Mouse (Mus musculus) embryonic facial prominence, embryonic 15.5 days (tissue): Measurements from ENCODE around the gene Tgfb1. TPM values are rescaled to one million over a fixed set of nuclear protein-coding genes. Genes with fewer than 3 reads are reported as not detected.
"Not testable (repeated sequence)": the region's sequence is repeated elsewhere in the genome, so short reads cannot be mapped to it uniquely, and the experiment has no call there.

Experiments used
- ATAC-seq: fragments of 200-750 bp; cut with Nextera tagmentation; 2 replicates; pipeline ENCODE4 v1.8.0; 2017; ENCODE audit warnings: low read depth, moderate TSS enrichment; ENCODE audit not compliant: insufficient number of reproducible peaks, low FRiP score, low TSS enrichment
- H3K27ac ChIP-seq: fragments of 300-500 bp; sonication (generic); replicated peaks from 2 replicates; pipeline ENCODE4 v1.5.1; 2015; ENCODE audit warnings: mild to moderate bottlenecking, inconsistent platforms
- H3K27me3 ChIP-seq: fragments of 300-500 bp; sonication (generic); 2 replicates; pipeline ENCODE4 v1.6.1; 2015; ENCODE audit warnings: inconsistent platforms
- H3K36me3 ChIP-seq: fragments of 300-500 bp; sonication (generic); 2 replicates; pipeline ENCODE4 v1.6.1; 2015; ENCODE audit warnings: mild to moderate bottlenecking, inconsistent platforms
- H3K4me1 ChIP-seq: fragments of 300-500 bp; sonication (generic); 2 replicates; pipeline ENCODE4 v1.6.1; 2015; ENCODE audit warnings: inconsistent platforms
- H3K4me2 ChIP-seq: fragments of 300-500 bp; sonication (generic); replicated peaks from 2 replicates; pipeline ENCODE4 v1.6.1; 2015; ENCODE audit warnings: mild to moderate bottlenecking, inconsistent platforms
- H3K4me3 ChIP-seq: fragments of 300-500 bp; sonication (generic); replicated peaks from 2 replicates; pipeline ENCODE4 v1.5.1; 2015; ENCODE audit warnings: mild to moderate bottlenecking, inconsistent platforms
- H3K9ac ChIP-seq: fragments of 300-500 bp; sonication (generic); 2 replicates; pipeline ENCODE4 v1.6.1; 2015; ENCODE audit warnings: inconsistent platforms
- H3K9me3 ChIP-seq: fragments of 300-500 bp; sonication (generic); replicated peaks from 2 replicates; pipeline ENCODE4 v1.6.1; 2016; ENCODE audit warnings: inconsistent platforms
- WGBS: fragments of 180-500 bp; shearing (Covaris S2); methylation state at CpG from one replicate; pipeline ENCODE4 v1.1.7; 2015; 5-methylcytosine and 5-hydroxymethylcytosine counted together
- polyA plus RNA-seq: library from polyadenylated mRNA; unstranded; fragments of >200 nt; fragmentation: Nextera tagmentation; extraction: Ambion mirVana; gene quantifications from 2 replicates; pipeline ENCODE4 v1.2.1, GENCODE M21; 2015

Gene Tgfb1
- polyA plus RNA-seq, 1 experiment from 2014 or later, result 4.3 TPM

DNA sequence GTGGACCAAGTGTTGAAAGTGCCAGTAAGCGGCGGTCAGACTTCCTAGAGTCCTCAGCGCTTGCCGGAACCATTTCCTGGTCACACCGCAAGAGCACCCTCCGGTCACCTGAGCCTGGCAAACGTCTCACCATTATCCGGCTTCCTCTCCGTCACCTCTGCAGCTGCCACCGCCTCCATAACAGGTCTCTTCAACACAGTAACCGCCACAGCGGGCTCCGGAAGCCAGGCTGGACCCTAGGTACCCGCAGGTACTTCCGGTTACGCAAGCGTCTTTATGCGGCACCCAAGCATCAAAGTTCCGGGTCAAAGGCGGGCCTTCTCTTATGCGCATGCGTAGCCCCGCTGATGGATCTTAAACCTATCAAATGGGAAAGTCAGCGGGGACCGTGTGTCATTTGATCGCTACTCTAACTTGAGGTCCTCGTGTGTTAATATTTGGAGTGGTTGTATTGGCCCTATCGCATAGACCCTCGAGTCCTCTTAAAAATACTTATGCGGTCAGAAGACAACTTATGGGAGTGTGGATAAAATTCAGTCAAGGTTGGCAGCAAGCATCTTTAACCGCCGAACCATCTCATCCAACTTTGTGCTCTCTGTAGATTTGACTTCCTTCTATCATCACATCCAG is 32.1 kb downstream of the Tgfb1 start, which contains the start of gene Ccdc97:
Ccdc97 (minus strand) TSS at position 301 of the 630 bp plus-strand sequence.
- peak; percentile 83 for ATAC-seq
- Histone ChIP-seq H3K9me3 (no peaks in the 10 kb centered on the region), H3K27ac (peak within 1 kb of the TSS; percentile 90), H3K9ac (peak within 1 kb of the TSS; percentile 58), H3K36me3 (peaks cover 63% of the 10 kb centered on the region), H3K4me1 (peaks cover 22% of the 10 kb centered on the region), H3K4me3 (peak within 1 kb of the TSS; percentile 73), H3K27me3 (no peaks in the 10 kb centered on the region), H3K4me2 (peak within 1 kb of the TSS; percentile 80)
- WGBS, result 4% methylated on average over 32 of the region's 32 CpGs

DNA sequence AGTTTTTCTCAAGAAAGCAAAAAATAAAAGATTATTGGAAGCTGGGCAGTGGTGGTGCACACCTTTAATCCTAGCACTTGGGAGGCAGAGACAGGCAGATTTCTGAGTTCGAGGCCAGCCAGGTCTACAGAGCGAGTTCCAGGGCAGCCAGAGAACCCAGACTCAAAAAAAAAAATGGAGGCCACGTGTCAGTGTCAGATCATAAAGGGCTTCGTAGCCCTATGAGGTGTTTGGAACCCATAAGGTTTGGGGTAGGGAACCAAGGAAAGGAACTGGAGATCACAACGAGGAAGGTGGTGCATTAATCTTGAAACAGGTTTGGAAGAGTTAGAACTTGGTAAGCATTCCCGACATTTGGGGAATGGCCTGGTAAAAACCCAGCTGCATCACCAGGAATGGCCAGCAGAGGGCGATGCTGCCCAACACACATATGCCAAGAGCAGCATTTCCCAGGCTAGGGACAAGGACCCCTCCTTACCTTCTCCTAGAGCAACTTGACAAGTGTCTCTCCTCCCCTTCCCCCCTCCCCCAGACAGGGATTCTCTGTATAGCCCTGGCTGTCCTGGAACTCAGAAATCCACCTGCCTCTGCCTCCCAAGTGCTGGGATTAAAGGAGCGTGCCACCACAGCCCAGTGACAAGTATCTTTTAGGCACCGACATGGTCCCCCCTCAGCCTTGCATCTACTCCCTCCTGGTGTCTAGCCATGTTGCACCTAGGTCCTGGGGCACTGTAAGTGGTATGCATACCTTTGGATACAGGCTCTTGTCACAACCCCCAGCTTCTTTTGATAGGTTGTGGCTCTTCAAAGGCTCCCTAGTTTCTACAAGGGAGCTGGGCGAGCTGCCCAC is 33.2 kb downstream of the Tgfb1 start:
- H3K36me3 ChIP-seq, result peaks cover 63% of the 10 kb centered on the region
- H3K9me3 ChIP-seq, result no peaks in the 10 kb centered on the region
- H3K27ac ChIP-seq, result peak overlapping the region; percentile 90
- H3K27me3 ChIP-seq, result no peaks in the 10 kb centered on the region
- H3K9ac ChIP-seq, result no peak overlapping the region
- ATAC-seq, result 0 out of 2 replicates have a peak, but pooled peaks have one; percentile 49
- H3K4me3 ChIP-seq, result no peak overlapping the region
- peak overlapping the region; percentile 80 for H3K4me2 ChIP-seq
- H3K4me1 ChIP-seq, result peaks cover 22% of the 10 kb centered on the region
- 60% methylated on average over 10 of the region's 10 CpGs for WGBS

DNA sequence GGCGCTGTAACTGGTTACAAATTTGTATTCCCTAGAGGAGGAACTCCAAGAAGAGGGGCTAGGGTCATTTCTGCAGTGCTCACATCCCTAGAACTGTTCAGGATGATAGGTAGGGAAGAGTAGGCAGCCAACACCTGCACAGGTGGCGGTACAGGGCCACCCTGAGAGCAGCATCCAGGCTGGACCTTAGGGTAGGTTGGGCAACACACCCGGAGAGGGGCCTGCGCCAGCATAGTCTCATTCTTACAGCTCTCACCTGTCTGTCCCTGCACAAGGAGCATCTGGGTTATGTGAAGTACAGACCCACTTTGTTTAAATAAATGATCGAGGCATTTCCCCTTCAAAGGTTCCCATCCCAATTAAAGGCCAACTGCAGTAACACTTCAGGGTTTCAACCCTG is 34.0 kb downstream of the Tgfb1 start:
- Histone ChIP-seq H3K9me3 (no peaks in the 10 kb centered on the region), H3K4me2 (no peak overlapping the region), H3K4me1 (peaks cover 22% of the 10 kb centered on the region), H3K27ac (no peak overlapping the region), H3K9ac (no peak overlapping the region), H3K27me3 (no peaks in the 10 kb centered on the region), H3K4me3 (no peak overlapping the region), H3K36me3 (peaks cover 63% of the 10 kb centered on the region)
- ATAC-seq, result no peak
- WGBS, result 84% methylated on average over 5 of the region's 5 CpGs

DNA sequence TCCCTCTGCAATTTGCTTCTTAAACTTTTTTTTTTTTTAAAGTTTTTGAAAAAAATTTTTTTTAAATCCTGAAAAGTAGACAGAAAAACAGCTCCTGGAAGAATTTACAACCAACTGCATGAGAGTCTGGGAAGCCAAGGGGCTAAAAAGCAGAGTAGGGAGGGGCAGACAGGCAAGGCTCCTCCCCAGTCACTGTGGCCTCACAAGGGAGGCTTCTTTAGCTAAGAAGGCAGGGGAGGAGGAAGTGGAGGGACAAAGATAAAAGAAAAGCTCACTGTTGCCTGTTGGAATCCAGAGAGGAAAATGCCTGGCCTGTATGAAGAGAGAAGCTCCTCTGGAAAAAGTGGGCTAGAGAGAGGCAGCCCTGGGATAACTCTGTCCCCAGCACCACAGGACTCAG is 35.0 kb downstream of the Tgfb1 start:
- Histone ChIP-seq H3K36me3 (peaks cover 65% of the 10 kb centered on the region), H3K4me1 (peaks cover 22% of the 10 kb centered on the region)
- not testable (repeated sequence) for H3K9ac ChIP-seq, H3K9me3 ChIP-seq, H3K4me2 ChIP-seq, ATAC-seq, H3K4me3 ChIP-seq, H3K27me3 ChIP-seq, H3K27ac ChIP-seq

DNA sequence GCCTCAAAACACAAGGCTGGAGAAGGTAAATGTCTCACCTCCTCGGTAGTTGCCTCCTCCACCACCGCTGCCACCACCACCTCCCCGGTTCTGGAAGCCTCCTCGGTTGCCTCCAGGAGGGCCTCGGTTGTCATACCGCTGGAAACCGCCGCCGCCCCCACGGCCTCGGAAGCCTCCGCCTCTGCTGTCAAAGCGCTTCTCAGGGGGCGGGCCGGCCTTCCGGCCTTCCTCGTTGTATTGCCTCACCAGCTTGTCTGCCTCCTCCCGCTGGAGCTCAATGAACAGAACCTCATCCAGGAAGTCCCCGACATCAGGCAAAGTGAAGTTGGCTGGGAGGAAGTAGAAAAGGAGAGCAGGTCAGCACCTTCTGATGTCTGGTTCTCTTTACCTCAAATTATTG is 39.1 kb downstream of the Tgfb1 start:
- H3K4me1 ChIP-seq, result no peaks in the 10 kb centered on the region

DNA sequence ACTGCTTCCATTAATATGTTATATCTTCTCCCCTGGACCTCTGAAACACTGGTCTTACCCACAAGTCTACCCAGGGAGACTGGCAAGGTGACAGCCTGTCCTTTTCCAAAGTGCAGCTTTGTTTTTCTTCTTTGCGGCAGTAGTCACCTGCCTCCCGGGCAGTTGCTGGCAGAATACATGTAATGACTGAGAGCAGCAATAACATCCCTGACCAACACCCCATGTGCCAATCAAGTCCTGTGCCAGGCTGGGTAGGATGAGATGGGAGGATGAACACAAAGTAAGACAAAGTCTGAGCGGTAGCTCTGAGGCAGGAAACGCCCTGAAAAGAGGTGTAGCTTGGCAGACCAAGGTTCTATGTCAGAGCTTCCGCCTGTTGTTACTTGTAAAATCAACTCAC is 41.0 kb downstream of the Tgfb1 start:
- Histone ChIP-seq H3K9me3 (no peaks in the 10 kb centered on the region), H3K4me3 (no peak overlapping the region), H3K4me2 (no peak overlapping the region), H3K9ac (no peak overlapping the region), H3K27me3 (no peaks in the 10 kb centered on the region), H3K4me1 (no peaks in the 10 kb centered on the region), H3K36me3 (peaks cover 96% of the 10 kb centered on the region), H3K27ac (no peak overlapping the region)
- ATAC-seq, result no peak
- whole genome bisulfite sequencing, result 92% methylated on average over 5 of the region's 5 CpGs

More for the DNA sequence above, 39.1 kb downstream of the Tgfb1 start:
- Histone ChIP-seq H3K9ac (no peak overlapping the region), H3K9me3 (no peaks in the 10 kb centered on the region), H3K4me3 (no peak overlapping the region), H3K4me2 (no peak overlapping the region), H3K27me3 (no peaks in the 10 kb centered on the region), H3K36me3 (peaks cover 94% of the 10 kb centered on the region), H3K27ac (no peak overlapping the region)
- WGBS, result 82% methylated on average over 19 of the region's 19 CpGs
- no peak for ATAC-seq

DNA sequence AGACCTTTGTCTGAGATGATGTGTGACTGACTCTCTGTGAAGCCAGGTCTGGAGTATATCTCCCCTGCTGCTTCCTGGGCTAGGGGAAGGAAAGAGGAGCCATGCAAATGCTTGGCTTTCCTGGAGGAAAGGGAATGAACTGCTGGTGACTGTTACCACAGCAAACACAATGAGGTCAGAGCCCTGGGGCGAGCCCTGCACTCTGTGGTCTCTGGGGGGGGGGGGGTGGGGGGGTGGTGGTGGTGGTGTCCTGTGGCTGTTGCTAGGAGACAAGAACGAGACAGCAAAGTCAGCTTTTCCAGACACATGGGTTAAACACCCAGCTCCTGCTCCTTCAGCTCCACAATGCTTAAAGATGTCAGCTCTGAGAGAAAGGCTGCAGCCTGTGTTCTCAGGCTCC is 42.6 kb downstream of the Tgfb1 start:
- 34% methylated on average over 2 of the region's 2 CpGs for WGBS
- no peaks in the 10 kb centered on the region for H3K27me3 ChIP-seq
- H3K4me1 ChIP-seq, result no peaks in the 10 kb centered on the region
- no peak overlapping the region for H3K4me2 ChIP-seq
- no peak overlapping the region; the same call in 1 of the 2 replicates for H3K27ac ChIP-seq
- peaks cover 95% of the 10 kb centered on the region for H3K36me3 ChIP-seq
- H3K9ac ChIP-seq, result no peak overlapping the region
- H3K4me3 ChIP-seq, result no peak overlapping the region
- no peaks in the 10 kb centered on the region for H3K9me3 ChIP-seq
- no peak for ATAC-seq

DNA sequence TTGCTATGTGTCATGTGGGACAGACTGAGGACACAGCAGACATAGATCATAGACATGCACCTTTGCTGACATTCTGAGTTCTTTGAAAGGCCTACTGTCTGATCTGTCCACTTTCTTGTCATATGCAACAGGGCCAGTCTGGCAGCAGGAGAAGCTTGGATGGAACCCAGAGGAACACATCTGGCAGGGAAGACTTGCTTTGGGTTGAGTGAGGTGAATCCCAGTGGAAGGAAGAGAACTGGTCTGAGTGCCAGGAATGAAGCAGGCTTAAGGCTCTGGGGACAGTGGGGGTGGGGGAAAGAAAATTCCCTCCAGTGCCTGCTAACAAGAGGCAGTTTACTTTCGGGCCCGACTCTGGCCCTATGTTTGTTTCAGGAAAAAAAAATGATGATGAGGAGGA is 43.1 kb downstream of the Tgfb1 start:
- Histone ChIP-seq H3K4me2 (no peak overlapping the region), H3K27me3 (no peaks in the 10 kb centered on the region), H3K4me3 (no peak overlapping the region), H3K9me3 (no peaks in the 10 kb centered on the region), H3K9ac (no peak overlapping the region), H3K36me3 (peaks cover 95% of the 10 kb centered on the region), H3K27ac (no peak overlapping the region; the same call in 1 of the 2 replicates), H3K4me1 (no peaks in the 10 kb centered on the region)
- no peak for ATAC-seq
- WGBS, result 78% methylated on average over 2 of the region's 2 CpGs

DNA sequence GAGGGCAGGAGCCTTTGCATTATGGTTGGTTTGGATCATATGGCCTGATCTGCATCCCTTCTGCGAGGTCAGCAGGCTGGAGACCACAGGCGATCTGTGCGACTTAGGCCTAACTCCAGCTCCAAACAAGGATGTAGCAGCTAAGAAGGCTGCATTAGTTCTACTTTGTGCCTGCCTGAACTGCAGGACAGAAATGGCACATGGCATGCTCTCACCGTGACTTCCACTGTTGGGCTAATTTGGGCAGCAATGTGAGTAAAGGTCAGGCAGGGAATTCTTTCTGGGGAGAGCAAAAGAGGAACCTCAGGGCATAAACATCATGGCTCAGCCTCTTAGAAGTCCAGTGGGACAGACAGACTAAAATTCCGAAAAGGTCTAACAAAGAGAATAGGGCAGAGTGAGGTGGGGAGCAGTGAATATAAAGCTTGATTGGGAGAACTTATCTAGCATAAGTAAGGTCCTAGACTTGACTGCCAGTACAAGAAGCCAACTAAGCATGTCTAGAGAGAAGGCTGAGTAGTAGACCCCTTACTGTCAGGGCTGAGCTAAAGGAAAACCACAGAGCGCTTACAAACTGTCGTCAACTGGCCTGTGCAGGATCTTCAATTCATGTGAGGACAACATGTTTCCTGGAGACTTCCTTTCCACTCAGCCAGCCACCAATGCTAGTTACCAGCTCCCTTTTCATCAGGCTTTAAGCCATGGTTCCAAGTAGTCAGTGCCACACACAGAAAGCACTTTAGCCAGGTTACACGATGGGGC is 44.7 kb downstream of the Tgfb1 start:
- no peak for ATAC-seq
- 82% methylated on average over 8 of the region's 8 CpGs for WGBS
- Histone ChIP-seq H3K9me3 (no peaks in the 10 kb centered on the region), H3K27me3 (no peaks in the 10 kb centered on the region), H3K27ac (no peak overlapping the region), H3K9ac (no peak overlapping the region), H3K4me2 (no peak overlapping the region), H3K4me3 (no peak overlapping the region), H3K36me3 (peaks cover 95% of the 10 kb centered on the region), H3K4me1 (no peaks in the 10 kb centered on the region)

DNA sequence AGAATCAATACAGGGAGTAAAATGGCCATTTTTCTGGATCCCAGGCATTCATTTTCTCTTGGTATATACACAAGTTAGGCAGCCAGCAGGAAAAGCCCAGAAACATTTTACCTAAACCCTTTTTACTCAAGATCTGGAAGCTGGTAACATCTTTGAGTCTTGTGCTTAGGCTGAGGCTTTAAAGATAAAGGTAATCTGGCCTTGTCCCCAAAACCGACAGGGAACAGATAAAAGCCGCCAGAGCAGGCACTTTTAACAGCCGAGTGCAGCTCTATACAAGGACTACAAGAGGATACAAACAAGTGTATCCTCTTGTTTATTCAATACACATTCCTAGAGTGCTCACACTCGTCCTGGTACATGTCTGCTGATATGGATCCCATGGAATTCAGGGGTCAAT is 48.2 kb downstream of the Tgfb1 start:
- Histone ChIP-seq H3K27ac (no peak overlapping the region), H3K4me1 (no peaks in the 10 kb centered on the region), H3K9ac (no peak overlapping the region), H3K9me3 (no peaks in the 10 kb centered on the region), H3K36me3 (peaks cover 94% of the 10 kb centered on the region), H3K4me2 (no peak overlapping the region), H3K4me3 (no peak overlapping the region), H3K27me3 (no peaks in the 10 kb centered on the region)
- WGBS, result 70% methylated on average over 4 of the region's 4 CpGs
- ATAC-seq, result no peak

DNA sequence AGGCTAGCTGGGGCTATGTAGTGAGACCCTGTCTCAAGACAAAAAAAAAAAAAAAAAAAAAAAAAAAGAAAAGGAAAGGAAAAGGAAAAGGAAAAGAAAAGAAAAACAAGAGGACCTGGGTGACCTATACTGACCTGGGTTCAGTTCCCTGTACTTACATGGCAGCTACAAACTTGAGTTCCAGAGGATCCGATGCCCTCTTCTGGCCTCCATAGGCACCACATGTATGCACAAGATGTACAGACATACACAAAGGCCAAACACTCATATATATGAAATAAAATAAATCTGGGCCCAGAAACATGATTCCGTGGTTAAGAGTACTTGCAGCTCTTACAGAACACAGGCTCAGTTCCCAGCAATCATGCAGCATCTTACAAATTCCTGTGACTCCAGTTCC is 50.1 kb downstream of the Tgfb1 start:
- H3K4me3 ChIP-seq, result no peak overlapping the region
- no peak overlapping the region for H3K4me2 ChIP-seq
- WGBS, result 94% methylated on average over 2 of the region's 2 CpGs
- no peaks in the 10 kb centered on the region for H3K27me3 ChIP-seq
- no peak for ATAC-seq
- peaks cover 96% of the 10 kb centered on the region for H3K36me3 ChIP-seq
- no peaks in the 10 kb centered on the region for H3K9me3 ChIP-seq
- no peaks in the 10 kb centered on the region for H3K4me1 ChIP-seq
- no peak overlapping the region for H3K27ac ChIP-seq
- H3K9ac ChIP-seq, result no peak overlapping the region
